Mouse (Mus musculus) left cerebral cortex, postnatal 4 days (tissue): ENCODE data around the gene Kpna4. TPM values are rescaled to one million over a fixed set of nuclear protein-coding genes. Genes with fewer than 3 reads are reported as not detected.
"Not testable (repeated sequence)": the region's sequence is repeated elsewhere in the genome, so short reads cannot be mapped to it uniquely, and the experiment has no call there.

Experiments used
- DNase-seq: peaks from one replicate; pipeline ENCODE4 v3.0.0-alpha.2; 2022
- intact Hi-C: fragments of 180-260 bp; cut with DNase I; formaldehyde crosslinking; loops from one replicate; pipeline ENCODE4 v1.15.1; 2025
- total RNA-seq, 2 experiments: library from RNA; stranded (reverse); gene quantifications; 2 replicates each; pipeline ENCODE4 v1.2.3; 2021

The Kpna4 gene
- total RNA-seq, 2 experiments from 2014 or later = 85.8 to 101 TPM

DNA sequence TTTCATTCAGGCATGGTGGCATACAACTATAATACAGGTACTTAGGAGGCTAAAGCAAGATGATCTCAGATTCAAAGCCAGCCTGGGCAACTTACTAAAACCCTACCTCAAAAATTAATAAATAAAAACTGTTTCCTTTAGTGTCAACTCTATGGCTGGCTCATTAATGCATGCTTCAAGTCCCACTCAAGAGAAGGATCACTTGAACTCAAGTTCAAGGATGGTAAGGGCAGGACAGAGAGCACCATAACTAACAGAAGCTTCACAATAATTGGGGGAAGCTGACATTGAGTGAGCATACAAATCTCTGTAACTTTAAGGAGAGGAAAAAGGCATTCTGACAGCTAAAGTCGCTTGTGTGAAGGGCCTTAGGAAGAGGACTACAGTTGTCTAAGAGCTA, 13.0 kb downstream of the Kpna4 start:
- intact Hi-C loops = no loop called here
- DNase-seq = no peak

DNA sequence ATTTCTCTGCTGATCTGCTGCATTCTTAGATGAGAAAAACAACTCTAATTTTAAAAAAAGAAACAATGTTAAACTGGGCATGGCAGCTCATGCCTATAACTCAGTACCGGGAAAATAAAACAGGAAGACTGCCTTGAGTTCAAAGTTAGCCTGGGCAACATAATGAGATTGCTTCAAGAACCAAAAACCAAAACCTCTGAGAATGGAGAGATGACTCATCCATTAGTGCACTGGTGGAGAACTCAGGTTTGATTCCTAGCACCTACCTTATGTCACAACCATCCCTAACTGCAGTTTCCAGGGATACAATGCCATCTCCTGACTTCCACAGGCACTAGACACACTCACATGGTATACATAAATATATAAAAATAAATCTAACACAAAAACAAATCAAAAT, 17.8 kb downstream of the Kpna4 start:
- intact Hi-C loops = no loop called here
- no peak for DNase-seq

- intact Hi-C loops = no loop called here
- DNase-seq = no peak
Measured at GRCm38 (mm10) chr3:69094456-69094855, 32.5 kb downstream of the Kpna4 start.

DNA sequence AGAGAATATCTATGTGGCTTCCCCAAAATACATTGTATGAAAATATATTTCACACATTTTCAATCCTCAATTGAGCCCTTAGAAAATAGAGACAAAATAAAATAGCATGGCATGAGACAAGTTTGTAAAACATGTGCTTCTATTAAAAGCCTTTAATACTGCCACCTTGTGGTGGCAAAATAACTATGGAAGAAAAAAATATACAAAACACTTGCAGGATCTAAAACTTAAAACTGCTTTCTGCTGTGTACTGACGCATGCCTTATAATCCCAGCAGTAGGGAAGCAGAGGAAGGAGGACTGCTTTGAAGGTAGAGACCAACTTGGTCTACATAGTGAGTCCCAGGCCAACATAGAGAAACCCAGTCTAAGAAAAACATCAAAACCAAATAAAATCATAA, 62.9 kb downstream of the Kpna4 start:
- no peak for DNase-seq

GRCm38 (mm10) chr3:69062764-69063163, 64.1 kb downstream of the Kpna4 start:
- intact Hi-C loops = loop anchor here (10.0 kb wide), 1 partner anchor 348 kb away; no protein-coding TSS in a partner anchor
- no peak for DNase-seq

More for the DNA sequence above, 62.9 kb downstream of the Kpna4 start:
- intact Hi-C loops = loop anchor here (10.0 kb wide), 1 partner anchor 349 kb away; no protein-coding TSS in a partner anchor

GRCm38 (mm10) chr3:69060672-69061071, 66.2 kb downstream of the Kpna4 start:
- no peak for DNase-seq
- intact Hi-C loops = loop anchor here (10.0 kb wide), 1 partner anchor 346 kb away; no protein-coding TSS in a partner anchor

- intact Hi-C loops = no loop called here
- no peak for DNase-seq
Measured at GRCm38 (mm10) chr3:69055871-69056270, 71.0 kb downstream of the Kpna4 start.

DNA sequence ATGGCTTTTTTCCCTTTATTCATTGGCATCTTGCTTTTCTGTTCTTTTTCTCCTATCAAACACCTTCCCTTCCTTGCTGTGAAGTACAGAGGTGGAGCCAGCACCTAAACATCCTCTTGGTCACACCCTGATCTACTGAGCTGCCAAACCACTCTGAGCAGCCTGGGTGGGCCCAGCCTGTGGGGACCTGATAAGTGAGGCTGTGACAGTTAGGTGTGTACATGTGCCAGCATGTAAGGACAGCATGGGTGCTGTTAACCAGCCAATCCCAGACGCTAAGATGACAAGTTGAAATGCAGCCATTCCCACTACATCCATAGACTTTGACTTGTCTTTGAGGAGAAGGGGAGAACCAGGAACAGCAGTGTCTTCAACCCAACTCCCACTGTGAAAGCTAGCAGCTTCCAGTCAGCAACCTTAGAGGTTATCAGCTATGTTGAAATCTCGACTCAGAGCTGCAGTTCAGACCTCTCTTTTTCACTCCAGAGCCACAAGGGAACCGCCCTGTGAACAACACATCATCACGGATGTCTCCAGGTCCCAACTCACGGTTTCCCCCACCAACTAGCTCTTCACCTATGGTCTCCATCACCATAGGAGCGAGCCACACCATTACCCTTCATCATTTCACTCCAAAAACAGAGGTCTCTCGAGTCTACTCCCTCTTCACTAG, 72.0 kb downstream of the Kpna4 start:
- no peak for DNase-seq
- intact Hi-C loops = no loop called here

DNA sequence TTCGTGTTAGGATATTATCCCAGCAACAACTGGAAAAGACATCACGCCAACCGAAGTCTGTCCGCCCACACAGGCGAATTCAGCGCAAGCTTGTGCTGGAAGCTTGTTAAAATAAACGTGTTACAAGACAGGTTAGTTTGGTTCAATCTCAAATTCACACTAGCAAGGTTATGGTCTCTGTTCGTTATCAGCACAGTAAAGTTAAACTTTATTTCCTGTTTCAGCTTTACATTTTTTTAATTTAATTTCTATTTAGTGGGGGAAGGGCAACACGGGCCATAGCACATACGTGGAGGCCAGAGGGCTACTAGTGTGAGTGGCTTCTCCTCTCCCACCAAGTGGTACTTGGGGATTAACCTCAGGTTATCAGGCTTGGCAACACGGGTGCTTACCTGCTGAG, 75.0 kb downstream of the Kpna4 start:
- intact Hi-C loops = no loop called here
- DNase-seq = no peak

GRCm38 (mm10) chr3:69049011-69049410, 77.9 kb downstream of the Kpna4 start:
- intact Hi-C loops = no loop called here
- no peak for DNase-seq

GRCm38 (mm10) chr3:69047684-69048083, 79.2 kb downstream of the Kpna4 start:
- intact Hi-C loops = no loop called here
- DNase-seq = no peak

DNA sequence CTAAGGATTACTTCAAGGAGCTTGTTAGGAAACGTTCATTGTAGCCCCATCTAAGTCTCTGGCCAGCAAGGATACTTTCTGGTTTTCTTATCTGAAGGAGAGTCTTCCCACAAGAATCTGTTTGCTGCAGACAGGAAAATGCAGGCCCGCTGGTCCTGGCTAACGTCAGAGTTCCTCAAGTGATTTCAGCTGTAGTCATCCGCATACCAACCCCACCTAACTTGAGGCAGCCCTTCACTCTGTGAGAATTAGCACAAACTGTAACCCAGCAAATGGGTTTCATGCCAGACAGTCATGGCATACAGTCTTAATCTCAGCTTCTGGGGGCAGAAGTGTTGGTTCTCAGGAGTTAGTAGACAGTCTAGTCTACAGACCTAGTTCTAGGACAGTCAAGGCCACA, 80.4 kb downstream of the Kpna4 start:
- intact Hi-C loops = no loop called here

GRCm38 (mm10) chr3:69045750-69046149, 81.2 kb downstream of the Kpna4 start:
- DNase-seq = no peak
- intact Hi-C loops = no loop called here

More for the DNA sequence above, 80.4 kb downstream of the Kpna4 start:
- no peak for DNase-seq

DNA sequence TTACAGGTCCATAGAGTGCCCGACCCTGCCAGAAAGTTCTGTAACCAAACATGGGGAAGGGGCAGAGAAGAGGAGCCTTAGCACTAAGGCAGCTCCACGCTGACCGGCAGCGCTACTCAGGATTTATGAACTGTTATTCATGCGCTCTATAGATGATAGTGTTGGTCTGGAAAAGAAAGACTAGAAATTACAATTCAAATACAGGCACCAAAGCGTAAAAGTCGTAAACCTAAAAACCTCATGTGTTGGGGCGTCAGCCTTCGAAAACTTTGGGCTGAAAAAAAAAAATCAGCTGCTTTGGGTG, 81.6 kb downstream of the Kpna4 start:
- intact Hi-C loops = no loop called here
- DNase-seq = no peak

- DNase-seq = peak; percentile 94
- intact Hi-C loops = no loop called here
Measured at GRCm38 (mm10) chr3:69044645-69045399, 82.1 kb downstream of the Kpna4 start, which contains the start of gene Trim59. Trim59 (minus strand) TSS chr3:69044755.

- intact Hi-C loops = no loop called here
- DNase-seq = no peak
Measured at GRCm38 (mm10) chr3:69044167-69044591, 82.7 kb downstream of the Kpna4 start.

GRCm38 (mm10) chr3:69041298-69041697, 85.6 kb downstream of the Kpna4 start:
- no peak for DNase-seq
- intact Hi-C loops = no loop called here

GRCm38 (mm10) chr3:69040105-69040504, 86.8 kb downstream of the Kpna4 start:
- no peak for DNase-seq
- intact Hi-C loops = no loop called here

- no peak for DNase-seq
- intact Hi-C loops = no loop called here
Measured at GRCm38 (mm10) chr3:69026133-69026783, 100.7 kb downstream of the Kpna4 start.

DNA sequence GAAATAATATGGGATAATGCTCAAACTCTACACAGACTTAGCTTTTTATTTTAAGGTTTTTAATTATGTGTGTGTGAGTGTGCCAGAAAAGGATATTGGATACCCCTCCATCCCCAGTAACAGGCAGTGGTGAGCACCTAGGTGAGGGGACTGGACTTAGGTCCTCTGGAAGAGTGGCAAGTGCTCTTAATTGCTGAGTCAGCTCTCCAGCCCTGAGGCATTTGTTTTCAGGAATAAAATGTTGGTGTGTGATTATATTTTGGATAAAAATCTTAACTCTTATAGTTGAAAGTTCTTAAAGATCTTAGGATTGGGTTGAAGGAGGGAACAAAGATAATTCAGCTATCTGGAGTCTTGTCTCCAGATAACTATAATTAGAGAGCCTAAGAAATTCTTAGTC, 106.1 kb downstream of the Kpna4 start:
- DNase-seq = no peak
- intact Hi-C loops = no loop called here

- DNase-seq = no peak
- intact Hi-C loops = no loop called here
Measured at GRCm38 (mm10) chr3:69020285-69020684, 106.6 kb downstream of the Kpna4 start.

GRCm38 (mm10) chr3:69018635-69019034, 108.3 kb downstream of the Kpna4 start:
- intact Hi-C loops, DNase-seq: not testable (repeated sequence)
